Mouse (Mus musculus) limb, embryonic 14.5 days (tissue): ENCODE measurements at regions not wholly inside any gene's neighbourhood (a gene's known extent, or its start where the extent isn't known, plus 50 kb on each side); places are given as distances from the start of the nearest gene placed in this dataset.

Experiments
- ATAC-seq: fragments of 200-750 bp; cut with Nextera tagmentation; 2 replicates; pipeline ENCODE4 v1.8.0; 2017; ENCODE audit warnings: low read depth, moderate number of reproducible peaks, moderate TSS enrichment; ENCODE audit not compliant: low FRiP score
- DNase-seq: peaks from one replicate; pipeline ENCODE4 v3.0.0-alpha.2; 2015; ENCODE audit warnings: low spot score
- H3K27ac ChIP-seq: fragments of 300-500 bp; sonication (generic); replicated peaks from 2 replicates; pipeline ENCODE4 v1.5.1; 2014; ENCODE audit warnings: low read depth, mild to moderate bottlenecking, low read length, moderate library complexity, mixed read lengths
- H3K27me3 ChIP-seq: fragments of 300-500 bp; sonication (generic); 2 replicates; pipeline ENCODE4 v1.6.1; 2014; ENCODE audit warnings: low read length, mixed read lengths; ENCODE audit not compliant: control insufficient read depth, insufficient read depth
- H3K36me3 ChIP-seq: fragments of 300-500 bp; sonication (generic); 2 replicates; pipeline ENCODE4 v1.6.1; 2014; ENCODE audit warnings: mild to moderate bottlenecking, low read length, moderate library complexity, mixed read lengths; ENCODE audit not compliant: control insufficient read depth, insufficient read depth
- H3K4me1 ChIP-seq: fragments of 300-500 bp; sonication (generic); 2 replicates; pipeline ENCODE4 v1.6.1; 2014; ENCODE audit warnings: antibody characterized with exemption, low read length, mixed read lengths; ENCODE audit not compliant: control insufficient read depth, insufficient read depth
- H3K4me2 ChIP-seq: fragments of 300-500 bp; sonication (generic); replicated peaks from 2 replicates; pipeline ENCODE4 v1.6.1; 2014; ENCODE audit warnings: low read depth, mild to moderate bottlenecking, low read length, moderate library complexity; ENCODE audit not compliant: severe bottlenecking
- H3K4me3 ChIP-seq: fragments of 300-500 bp; sonication (generic); replicated peaks from 2 replicates; pipeline ENCODE4 v1.5.1; 2014; ENCODE audit warnings: low read length
- H3K9ac ChIP-seq: fragments of 300-500 bp; sonication (generic); 2 replicates; pipeline ENCODE4 v1.6.1; 2014; ENCODE audit warnings: mild to moderate bottlenecking, low read depth, low read length, moderate library complexity; ENCODE audit not compliant: severe bottlenecking
- H3K9me3 ChIP-seq: fragments of 300-500 bp; sonication (generic); 2 replicates; pipeline ENCODE4 v1.6.1; 2016; ENCODE audit warnings: low read length; ENCODE audit not compliant: control insufficient read depth
- POLR2A ChIP-seq: fragments of 200-500 bp; IDR thresholded peaks from 2 replicates; pipeline ENCODE4 v1.8.0; 2012; ENCODE audit warnings: inconsistent platforms, mild to moderate bottlenecking, moderate library complexity, borderline replicate concordance; ENCODE audit not compliant: insufficient read depth, insufficient read length; ENCODE audit errors: extremely low read depth
- WGBS: fragments of 180-500 bp; shearing (Covaris S2); extraction: QIAGEN DNeasy Blood & Tissue Kit; methylation state at CpG from one replicate; pipeline ENCODE4 v1.1.7; 2014; 5-methylcytosine and 5-hydroxymethylcytosine counted together

GRCm38 (mm10) chr13:54847764-54848183, 58.6 kb downstream of the Tspan17 start:
- no peak for TF ChIP-seq POLR2A
- Histone ChIP-seq H3K4me3 (no peak overlapping the region), H3K27ac (no peak overlapping the region), H3K36me3 (no peaks in the 10 kb centered on the region), H3K4me2 (no peak overlapping the region), H3K27me3 (no peaks in the 10 kb centered on the region), H3K4me1 (no peaks in the 10 kb centered on the region), H3K9ac (no peak overlapping the region), H3K9me3 (no peaks in the 10 kb centered on the region)
- DNase-seq = no peak
- WGBS = 22% methylated on average over 3 of the region's 3 CpGs
- no peak for ATAC-seq

- H3K4me3 ChIP-seq = no peak overlapping the region
- 37% methylated on average over 4 of the region's 4 CpGs for WGBS
- no peak overlapping the region for H3K4me2 ChIP-seq
- H3K36me3 ChIP-seq = no peaks in the 10 kb centered on the region
- H3K9me3 ChIP-seq = no peaks in the 10 kb centered on the region
- no peak overlapping the region for H3K9ac ChIP-seq
- ATAC-seq = no peak
- no peak for TF ChIP-seq POLR2A
- H3K27me3 ChIP-seq = no peaks in the 10 kb centered on the region
- H3K4me1 ChIP-seq = no peaks in the 10 kb centered on the region
- no peak overlapping the region for H3K27ac ChIP-seq
- DNase-seq = no peak
These were observed 62.0 kb downstream of the Tspan17 start for GRCm38 (mm10) chr13:54851131-54851530.

- WGBS = 59% methylated on average over 14 of the region's 14 CpGs
- H3K4me2 ChIP-seq = no peak overlapping the region
- TF ChIP-seq POLR2A = no peak
- H3K27ac ChIP-seq = no peak overlapping the region
- DNase-seq (no peak), ATAC-seq (no peak)
- H3K4me1 ChIP-seq = no peaks in the 10 kb centered on the region
- no peak overlapping the region for H3K4me3 ChIP-seq
- H3K36me3 ChIP-seq = no peaks in the 10 kb centered on the region
- no peaks in the 10 kb centered on the region for H3K27me3 ChIP-seq
- H3K9ac ChIP-seq = no peak overlapping the region
- H3K9me3 ChIP-seq = no peaks in the 10 kb centered on the region
These were observed 66.4 kb downstream of the Tspan17 start for GRCm38 (mm10) chr13:54855333-54856238.

GRCm38 (mm10) chr13:54862931-54863330, 73.8 kb downstream of the Tspan17 start:
- no peak overlapping the region for H3K27ac ChIP-seq
- ATAC-seq = no peak
- 77% methylated on average over 4 of the region's 4 CpGs for WGBS
- no peak overlapping the region for H3K4me3 ChIP-seq
- no peaks in the 10 kb centered on the region for H3K4me1 ChIP-seq
- TF ChIP-seq POLR2A = no peak
- H3K27me3 ChIP-seq = no peaks in the 10 kb centered on the region
- no peaks in the 10 kb centered on the region for H3K9me3 ChIP-seq
- no peak overlapping the region for H3K9ac ChIP-seq
- no peaks in the 10 kb centered on the region for H3K36me3 ChIP-seq
- H3K4me2 ChIP-seq = no peak overlapping the region
- DNase-seq = no peak

- DNase-seq (no peak), ATAC-seq (no peak)
- TF ChIP-seq POLR2A = no peak
- no peak overlapping the region for H3K27ac ChIP-seq
- no peaks in the 10 kb centered on the region for H3K36me3 ChIP-seq
- WGBS = 41% methylated on average over 10 of the region's 10 CpGs
- H3K9me3 ChIP-seq = no peaks in the 10 kb centered on the region
- H3K27me3 ChIP-seq = no peaks in the 10 kb centered on the region
- no peaks in the 10 kb centered on the region for H3K4me1 ChIP-seq
- H3K4me2 ChIP-seq = no peak overlapping the region
- no peak overlapping the region for H3K4me3 ChIP-seq
- no peak overlapping the region for H3K9ac ChIP-seq
These were observed 74.9 kb downstream of the Tspan17 start for GRCm38 (mm10) chr13:54864048-54864447.
